Mouse (Mus musculus): Measurements from ENCODE around the gene Ip6k1. TPM values are rescaled to one million over a fixed set of nuclear protein-coding genes. Genes with fewer than 3 reads are reported as not detected.

The Ip6k1 gene
- polyA plus RNA-seq, 1 experiment from 2014 or later = 29.2 TPM

DNA sequence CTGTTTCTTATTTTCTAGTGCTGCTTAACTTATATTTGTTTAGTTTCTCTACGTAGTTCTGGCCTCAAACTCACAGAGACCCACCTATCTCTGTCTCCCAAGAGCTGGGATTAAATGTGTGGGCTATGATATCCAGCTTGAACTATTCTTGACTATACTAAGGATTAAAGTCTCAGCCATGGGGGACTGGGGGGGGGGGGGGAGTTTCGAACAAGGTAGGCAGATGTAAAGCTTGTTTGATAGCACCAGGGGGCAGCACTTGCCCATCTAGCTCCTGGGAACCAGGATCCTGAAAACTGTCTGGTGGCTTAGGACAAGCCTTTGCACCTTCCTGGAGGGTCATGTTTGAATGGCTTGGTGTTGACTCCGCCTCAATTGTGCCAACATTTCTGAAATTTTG is 93.2 kb downstream of the Ip6k1 start:
- 9% methylated on average over 3 of the region's 3 CpGs for WGBS
- Histone ChIP-seq H3K36me3 (ENCODE audit: control insufficient read depth, insufficient read depth, low read length) (peaks cover 15% of the 10 kb centered on the region), H3K27ac (ENCODE audit: low read length) (no peak overlapping the region), H3K4me1 (ENCODE audit: control insufficient read depth, insufficient read depth, low read length) (peaks cover 15% of the 10 kb centered on the region; the same call in 1 of the 2 replicates), H3K9me3 (ENCODE audit: control insufficient read depth, low read depth, low read length) (no peaks in the 10 kb centered on the region), H3K27me3 (ENCODE audit: control insufficient read depth, insufficient read depth, low read length) (no peaks in the 10 kb centered on the region), H3K9ac (replicated peaks; ENCODE audit: low read depth, low read length) (no peak overlapping the region), H3K4me2 (replicated peaks; ENCODE audit: low read depth, low read length) (peak overlapping the region; percentile 67), H3K4me3 (ENCODE audit: low read depth, low read length) (peak overlapping the region; percentile 69)
- no peak for ATAC-seq (ENCODE audit: insufficient number of reproducible peaks, insufficient read depth, low FRiP score, low read depth)

DNA sequence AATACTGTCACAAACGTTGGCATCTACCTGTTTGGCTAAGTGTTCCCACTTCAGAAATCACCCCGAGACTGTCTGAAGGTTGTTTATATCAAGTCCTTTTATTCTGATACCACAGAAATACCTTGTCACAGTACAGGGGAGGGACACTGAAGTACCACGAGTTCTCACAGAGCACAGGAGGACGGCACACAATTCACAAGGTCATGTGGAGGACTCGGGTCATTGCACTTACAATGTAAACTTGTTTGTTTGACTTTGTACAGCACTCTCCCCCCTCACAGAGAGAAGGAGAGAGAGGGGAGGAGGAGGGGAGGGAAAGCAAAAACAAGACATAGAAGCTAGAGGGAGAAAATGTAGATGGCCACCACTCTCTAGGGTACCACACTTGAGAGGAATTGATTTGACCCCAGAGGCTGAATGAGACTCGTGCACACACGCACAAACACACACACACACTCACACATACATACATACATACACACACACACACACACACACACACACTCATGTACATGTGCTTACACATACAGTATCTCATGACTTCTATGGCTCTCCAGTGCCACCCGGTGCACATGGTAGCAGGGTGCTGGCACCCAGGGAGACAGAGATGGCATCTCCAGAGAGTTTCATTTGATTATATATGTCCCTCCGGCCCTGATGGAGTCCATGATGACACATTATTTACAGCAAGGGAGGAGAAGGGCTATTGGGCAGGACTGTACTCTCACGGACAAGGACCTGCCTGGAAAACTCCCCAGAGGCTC is 93.8 kb downstream of the Ip6k1 start:
- Histone ChIP-seq H3K4me3 (ENCODE audit: low read depth, low read length) (no peak overlapping the region), H3K4me1 (ENCODE audit: control insufficient read depth, insufficient read depth, low read length) (peaks cover 15% of the 10 kb centered on the region; the same call in 1 of the 2 replicates), H3K36me3 (ENCODE audit: control insufficient read depth, insufficient read depth, low read length) (peaks cover 10% of the 10 kb centered on the region), H3K4me2 (replicated peaks; ENCODE audit: low read depth, low read length) (peak overlapping the region; percentile 67; the same call in 1 of the 2 replicates), H3K9ac (replicated peaks; ENCODE audit: low read depth, low read length) (no peak overlapping the region), H3K27ac (ENCODE audit: low read length) (no peak overlapping the region), H3K27me3 (ENCODE audit: control insufficient read depth, insufficient read depth, low read length) (no peaks in the 10 kb centered on the region), H3K9me3 (ENCODE audit: control insufficient read depth, low read depth, low read length) (no peaks in the 10 kb centered on the region)
- ATAC-seq (ENCODE audit: insufficient number of reproducible peaks, insufficient read depth, low FRiP score, low read depth) = no peak
- WGBS = 51% methylated on average over 10 of the region's 10 CpGs

Small RNA genes lying within 50 kb of the gene (microRNA-seq; reads per million reads assigned to microRNA genes)
- gene Mir7088 = not detected

Other genes with a start within 250 kb of the Ip6k1 start
- 204 and 205 TPM in 2 replicates for gene Rbm5, start 231.5 kb upstream of the Ip6k1 start, polyA plus RNA-seq (2014; fragmentation: Nextera tagmentation; extraction: Ambion mirVana)
- 76.5 and 83.3 TPM in 2 replicates for gene Rbm6, start 129.3 kb upstream of the Ip6k1 start, polyA plus RNA-seq (2014; fragmentation: Nextera tagmentation; extraction: Ambion mirVana)
- 15.2 and 20.7 TPM in 2 replicates for gene Mon1a, start 114.3 kb upstream of the Ip6k1 start, polyA plus RNA-seq (2014; fragmentation: Nextera tagmentation; extraction: Ambion mirVana)
- 3.3 and 5.1 TPM in 2 replicates for gene Mst1r, start 95.6 kb upstream of the Ip6k1 start, polyA plus RNA-seq (2014; fragmentation: Nextera tagmentation; extraction: Ambion mirVana)
- gene Actl11, start 74.0 kb upstream of the Ip6k1 start, polyA plus RNA-seq (2014; fragmentation: Nextera tagmentation; extraction: Ambion mirVana) = not detected in 2 replicates
- gene Camkv, start 66.8 kb upstream of the Ip6k1 start, polyA plus RNA-seq (2014; fragmentation: Nextera tagmentation; extraction: Ambion mirVana) = 1.6 and 1.9 TPM in 2 replicates
- 18.9 and 21.2 TPM in 2 replicates for gene Traip, start 52.4 kb upstream of the Ip6k1 start, polyA plus RNA-seq (2014; fragmentation: Nextera tagmentation; extraction: Ambion mirVana)
- gene Uba7, start 27.0 kb upstream of the Ip6k1 start, polyA plus RNA-seq (2014; fragmentation: Nextera tagmentation; extraction: Ambion mirVana) = 48.7 and 54.0 TPM in 2 replicates
- 11.6 and 12.8 TPM in 2 replicates for gene Gm20661, start 19.4 kb upstream of the Ip6k1 start, polyA plus RNA-seq (2014; fragmentation: Nextera tagmentation; extraction: Ambion mirVana)
- 52.9 and 64.9 TPM in 2 replicates for gene Inka1, start 16.6 kb upstream of the Ip6k1 start, polyA plus RNA-seq (2014; fragmentation: Nextera tagmentation; extraction: Ambion mirVana)
- gene Cdhr4, start 10.0 kb upstream of the Ip6k1 start, polyA plus RNA-seq (2014; fragmentation: Nextera tagmentation; extraction: Ambion mirVana) = 19.7 and 23.9 TPM in 2 replicates
- 0.20 and 0.84 TPM in 2 replicates for gene Gm20662, start 6.2 kb upstream of the Ip6k1 start, polyA plus RNA-seq (2014; fragmentation: Nextera tagmentation; extraction: Ambion mirVana)
- gene Gmppb, start 46.7 kb downstream of the Ip6k1 start, polyA plus RNA-seq (2014; fragmentation: Nextera tagmentation; extraction: Ambion mirVana) = 21.4 and 26.6 TPM in 2 replicates
- gene Amigo3, start 50.7 kb downstream of the Ip6k1 start, polyA plus RNA-seq (2014; fragmentation: Nextera tagmentation; extraction: Ambion mirVana) = 3.1 TPM in 2 replicates
- gene Mst1, start 77.9 kb downstream of the Ip6k1 start, polyA plus RNA-seq (2014; fragmentation: Nextera tagmentation; extraction: Ambion mirVana) = 3.7 and 4.4 TPM in 2 replicates
- 31.1 and 33.5 TPM in 2 replicates for gene Rnf123, start 80.8 kb downstream of the Ip6k1 start, polyA plus RNA-seq (2014; fragmentation: Nextera tagmentation; extraction: Ambion mirVana)
- gene Apeh, start 92.1 kb downstream of the Ip6k1 start, polyA plus RNA-seq (2014; fragmentation: Nextera tagmentation; extraction: Ambion mirVana) = 52.2 and 58.0 TPM in 2 replicates
- gene Bsn, start 187.9 kb downstream of the Ip6k1 start, polyA plus RNA-seq (2014; fragmentation: Nextera tagmentation; extraction: Ambion mirVana) = 2.6 and 2.7 TPM in 2 replicates